Mouse (Mus musculus) urinary bladder, postnatal 25 days (tissue): ENCODE data around the gene Ddit4l.
"Not testable (repeated sequence)": the region's sequence is repeated elsewhere in the genome, so short reads cannot be mapped to it uniquely, and the experiment has no call there.

Experiments
- DNase-seq: peaks from one replicate; pipeline ENCODE4 v3.0.0; 2022; ENCODE audit warnings: low spot score

Ddit4l gene

GRCm38 (mm10) chr3:137621312-137621711 lies at the start of gene Ddit4l:
Gene Ddit4l, plus strand, starts transcription at chr3:137621612.
- DNase-seq = not testable (repeated sequence)

- no peak for DNase-seq
Measured at GRCm38 (mm10) chr3:137576146-137576545, 45.3 kb upstream of the Ddit4l start.

GRCm38 (mm10) chr3:137586376-137586969 lies 34.9 kb upstream of the Ddit4l start:
- DNase-seq = no peak

GRCm38 (mm10) chr3:137589811-137590210 lies 31.6 kb upstream of the Ddit4l start:
- no peak for DNase-seq

GRCm38 (mm10) chr3:137594332-137594905 lies 27.0 kb upstream of the Ddit4l start:
- DNase-seq = no peak

- no peak for DNase-seq
Measured at GRCm38 (mm10) chr3:137608918-137609435, 12.4 kb upstream of the Ddit4l start.

- no peak for DNase-seq
Measured at GRCm38 (mm10) chr3:137610457-137611109, 10.8 kb upstream of the Ddit4l start.

- DNase-seq = no peak
Measured at GRCm38 (mm10) chr3:137611110-137611857, 10.1 kb upstream of the Ddit4l start.

GRCm38 (mm10) chr3:137611981-137612380 lies 9.4 kb upstream of the Ddit4l start:
- DNase-seq = no peak

GRCm38 (mm10) chr3:137620540-137620939 lies 872 bp upstream of the Ddit4l start:
- DNase-seq = no peak

GRCm38 (mm10) chr3:137622091-137622490 lies 679 bp downstream of the Ddit4l start:
- no peak for DNase-seq

GRCm38 (mm10) chr3:137622895-137623580 lies 1.6 kb downstream of the Ddit4l start:
- no peak for DNase-seq

- peak; percentile 30 for DNase-seq
Measured at GRCm38 (mm10) chr3:137623581-137624362, 2.4 kb downstream of the Ddit4l start.

- DNase-seq = no peak
Measured at GRCm38 (mm10) chr3:137625054-137625453, 3.6 kb downstream of the Ddit4l start.

GRCm38 (mm10) chr3:137633726-137634125 lies 12.3 kb downstream of the Ddit4l start:
- no peak for DNase-seq

GRCm38 (mm10) chr3:137636571-137636970 lies 15.2 kb downstream of the Ddit4l start:
- no peak for DNase-seq

- no peak for DNase-seq
Measured at GRCm38 (mm10) chr3:137641238-137641637, 19.8 kb downstream of the Ddit4l start.

- no peak for DNase-seq
Measured at GRCm38 (mm10) chr3:137642137-137642536, 20.7 kb downstream of the Ddit4l start.

GRCm38 (mm10) chr3:137642568-137642967 lies 21.2 kb downstream of the Ddit4l start:
- no peak for DNase-seq

GRCm38 (mm10) chr3:137644081-137644480 lies 22.7 kb downstream of the Ddit4l start:
- DNase-seq = no peak

GRCm38 (mm10) chr3:137644947-137645346 lies 23.5 kb downstream of the Ddit4l start:
- DNase-seq = no peak
